Mouse (Mus musculus): ENCODE results near the gene Alox12e. TPM values are rescaled to one million over a fixed set of nuclear protein-coding genes. Genes with fewer than 3 reads are reported as not detected.
"Not testable (repeated sequence)": the region's sequence is repeated elsewhere in the genome, so short reads cannot be mapped to it uniquely, and the experiment has no call there.

The Alox12e gene
- polyA plus RNA-seq (2011; ENCODE audit: insufficient read depth, insufficient read length, low read depth, missing spikeins), result 0.58 TPM in 1 of 2 replicates, not detected in the other

DNA sequence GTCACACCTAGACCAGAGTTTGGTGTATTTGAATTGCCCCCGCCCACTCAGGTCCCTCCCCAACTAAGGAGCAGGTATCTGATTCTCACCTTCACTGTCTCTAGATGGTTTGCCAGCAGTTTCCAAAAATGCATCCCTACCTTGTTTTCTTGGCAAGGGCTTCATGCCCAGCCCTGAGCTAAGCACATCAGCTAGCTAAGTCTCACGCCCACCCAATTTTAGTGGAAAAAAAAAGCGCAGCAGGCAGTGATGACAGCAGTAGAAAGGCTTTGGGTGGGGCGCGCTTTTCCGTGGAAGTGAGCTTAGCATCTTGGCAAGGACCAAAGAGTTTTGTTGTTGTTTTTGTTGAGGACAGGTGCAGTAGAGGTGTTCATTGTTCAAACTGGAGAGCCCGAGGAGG, at the start of gene Alox12e:
Alox12e (minus strand) TSS at position 101 of the 400 bp plus-strand sequence.
- Histone ChIP-seq H3K9ac (ENCODE audit: low read depth, poor library complexity, severe bottlenecking) (no peak within 1 kb of the TSS), H3K27ac (ENCODE audit: insufficient read depth, low read length) (no peak within 1 kb of the TSS), H3K36me3 (ENCODE audit: control insufficient read depth, insufficient read depth, low read length, poor library complexity, severe bottlenecking) (no peaks in the 10 kb centered on the region), H3K4me3 (ENCODE audit: low read depth, low read length) (peak within 1 kb of the TSS; percentile 43), H3K27me3 (ENCODE audit: control insufficient read depth, insufficient read depth, low read length, poor library complexity, severe bottlenecking) (no peaks in the 10 kb centered on the region), H3K4me1 (ENCODE audit: control insufficient read depth, insufficient read depth, low read length) (no peaks in the 10 kb centered on the region), H3K9me3 (replicated peaks; ENCODE audit: control insufficient read depth, insufficient read depth, low read length, poor library complexity, severe bottlenecking) (no peaks in the 10 kb centered on the region)
- TF ChIP-seq EP300 (IDR thresholded peaks at IDR 0.05; ENCODE audit: insufficient read depth, low read depth, low read length), result no peak
- no peak for TF ChIP-seq CTCF (IDR thresholded peaks at IDR 0.05; ENCODE audit: low read depth, low read length)
- TF ChIP-seq POLR2A (IDR thresholded peaks at IDR 0.05; ENCODE audit: insufficient read depth, low read length), result no peak

DNA sequence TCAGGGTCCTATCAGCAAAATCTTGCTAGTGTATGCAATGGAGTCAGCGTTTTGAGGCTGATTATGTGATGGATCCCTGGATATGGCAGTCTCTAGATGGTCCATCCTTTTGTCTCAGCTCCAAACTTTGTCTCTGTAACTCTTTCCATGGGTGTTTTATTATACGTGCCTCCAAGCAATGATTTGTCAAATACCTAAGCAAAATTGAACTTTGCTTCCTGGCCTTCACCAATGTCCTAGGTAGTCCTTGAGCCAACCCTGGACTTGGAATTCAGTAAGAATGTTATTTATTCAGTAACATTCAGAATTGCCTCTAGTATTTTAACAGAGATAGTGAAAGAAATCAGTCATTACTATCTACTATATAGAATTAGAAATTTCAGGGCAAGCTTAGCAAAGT, 46.2 kb upstream of the Alox12e start:
- not testable (repeated sequence) for H3K27ac ChIP-seq (ENCODE audit: insufficient read depth, low read length); H3K36me3 ChIP-seq (ENCODE audit: control insufficient read depth, insufficient read depth, low read length, poor library complexity, severe bottlenecking); H3K4me3 ChIP-seq (ENCODE audit: low read depth, low read length); H3K27me3 ChIP-seq (ENCODE audit: control insufficient read depth, insufficient read depth, low read length, poor library complexity, severe bottlenecking); H3K4me1 ChIP-seq (ENCODE audit: control insufficient read depth, insufficient read depth, low read length); H3K9ac ChIP-seq (ENCODE audit: low read depth, poor library complexity, severe bottlenecking)
- peaks cover 24% of the 10 kb centered on the region for H3K9me3 ChIP-seq (replicated peaks; ENCODE audit: control insufficient read depth, insufficient read depth, low read length, poor library complexity, severe bottlenecking)

DNA sequence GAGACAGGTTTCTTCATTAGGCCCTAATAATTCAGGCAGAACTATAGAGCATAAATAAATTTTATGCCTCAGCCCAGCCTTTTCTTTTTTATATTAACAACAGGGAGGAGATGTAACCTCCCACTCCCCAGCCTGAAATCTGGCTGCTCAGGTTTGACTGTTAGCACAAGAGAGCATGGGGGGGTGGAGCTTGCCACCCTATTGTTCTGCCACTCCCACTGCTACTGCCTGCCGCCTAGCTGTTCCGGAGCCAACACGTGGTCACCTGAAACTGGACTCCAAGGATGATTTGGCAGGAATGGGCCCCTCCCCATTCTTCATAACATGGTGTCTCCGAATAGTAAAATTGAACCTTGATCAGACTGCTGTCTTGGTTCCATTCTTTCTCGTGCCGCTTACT, 45.3 kb upstream of the Alox12e start:
- H3K36me3 ChIP-seq (ENCODE audit: control insufficient read depth, insufficient read depth, low read length, poor library complexity, severe bottlenecking); H3K27ac ChIP-seq (ENCODE audit: insufficient read depth, low read length); H3K4me1 ChIP-seq (ENCODE audit: control insufficient read depth, insufficient read depth, low read length); H3K27me3 ChIP-seq (ENCODE audit: control insufficient read depth, insufficient read depth, low read length, poor library complexity, severe bottlenecking); H3K9ac ChIP-seq (ENCODE audit: low read depth, poor library complexity, severe bottlenecking); H3K4me3 ChIP-seq (ENCODE audit: low read depth, low read length): not testable (repeated sequence)
- peaks cover 29% of the 10 kb centered on the region for H3K9me3 ChIP-seq (replicated peaks; ENCODE audit: control insufficient read depth, insufficient read depth, low read length, poor library complexity, severe bottlenecking)

DNA sequence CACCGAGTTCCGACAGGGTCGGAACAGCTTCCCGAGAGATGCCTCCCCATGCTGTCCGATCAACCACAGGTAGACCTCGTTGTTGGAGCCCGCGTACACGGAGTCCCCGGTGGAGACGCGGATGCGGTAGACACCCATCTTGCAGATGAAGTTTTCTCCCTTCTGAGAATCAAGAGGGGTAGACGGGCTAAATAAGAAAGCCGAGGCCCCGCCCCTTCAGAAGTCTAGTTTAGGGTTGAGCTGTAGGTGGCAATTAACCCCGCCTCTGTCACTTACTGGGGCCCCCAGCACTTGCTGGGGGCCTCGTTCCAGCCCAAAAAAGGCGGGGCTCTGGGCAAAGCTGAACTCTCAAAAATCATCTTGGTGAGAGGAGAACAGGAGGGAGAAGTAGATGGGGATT, 29.4 kb upstream of the Alox12e start, which contains the start of gene Alox15:
Alox15 (minus strand) TSS at position 164 of the 400 bp plus-strand sequence.
- H3K27ac ChIP-seq (ENCODE audit: insufficient read depth, low read length), result no peak within 1 kb of the TSS
- peak within 1 kb of the TSS; percentile 59 for H3K4me3 ChIP-seq (ENCODE audit: low read depth, low read length)
- H3K4me1 ChIP-seq (ENCODE audit: control insufficient read depth, insufficient read depth, low read length), result no peaks in the 10 kb centered on the region
- TF ChIP-seq CTCF (IDR thresholded peaks at IDR 0.05; ENCODE audit: low read depth, low read length) (no peak), POLR2A (IDR thresholded peaks at IDR 0.05; ENCODE audit: insufficient read depth, low read length) (no peak), EP300 (IDR thresholded peaks at IDR 0.05; ENCODE audit: insufficient read depth, low read depth, low read length) (no peak)
- H3K9me3 ChIP-seq (replicated peaks; ENCODE audit: control insufficient read depth, insufficient read depth, low read length, poor library complexity, severe bottlenecking), result peaks cover 12% of the 10 kb centered on the region
- H3K9ac ChIP-seq (ENCODE audit: low read depth, poor library complexity, severe bottlenecking), result peak within 1 kb of the TSS; percentile 51
- H3K36me3 ChIP-seq (ENCODE audit: control insufficient read depth, insufficient read depth, low read length, poor library complexity, severe bottlenecking), result no peaks in the 10 kb centered on the region
- H3K27me3 ChIP-seq (ENCODE audit: control insufficient read depth, insufficient read depth, low read length, poor library complexity, severe bottlenecking), result no peaks in the 10 kb centered on the region; the same call in none of the 2 replicates

DNA sequence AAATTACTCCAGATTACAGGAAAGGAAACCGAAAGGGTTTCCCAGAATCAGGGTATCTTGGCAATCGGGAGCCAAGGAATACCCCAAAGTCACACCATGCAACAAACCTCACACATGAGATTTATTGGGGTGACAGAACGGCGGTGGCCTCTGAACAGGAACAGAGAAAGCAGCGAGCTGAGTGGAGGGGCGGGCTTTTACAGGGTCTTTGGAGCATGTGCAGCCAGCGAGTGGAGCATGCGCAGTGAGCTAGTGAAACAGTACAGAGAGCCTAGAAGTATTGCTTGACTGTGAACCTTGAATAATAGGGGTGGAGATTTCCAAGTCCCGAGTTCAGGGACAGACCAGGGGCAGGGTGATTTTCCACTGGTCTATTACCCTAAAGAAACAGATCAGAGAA, 26.2 kb upstream of the Alox12e start:
- no peaks in the 10 kb centered on the region for H3K4me1 ChIP-seq (ENCODE audit: control insufficient read depth, insufficient read depth, low read length)
- no peaks in the 10 kb centered on the region; the same call in none of the 2 replicates for H3K27me3 ChIP-seq (ENCODE audit: control insufficient read depth, insufficient read depth, low read length, poor library complexity, severe bottlenecking)

DNA sequence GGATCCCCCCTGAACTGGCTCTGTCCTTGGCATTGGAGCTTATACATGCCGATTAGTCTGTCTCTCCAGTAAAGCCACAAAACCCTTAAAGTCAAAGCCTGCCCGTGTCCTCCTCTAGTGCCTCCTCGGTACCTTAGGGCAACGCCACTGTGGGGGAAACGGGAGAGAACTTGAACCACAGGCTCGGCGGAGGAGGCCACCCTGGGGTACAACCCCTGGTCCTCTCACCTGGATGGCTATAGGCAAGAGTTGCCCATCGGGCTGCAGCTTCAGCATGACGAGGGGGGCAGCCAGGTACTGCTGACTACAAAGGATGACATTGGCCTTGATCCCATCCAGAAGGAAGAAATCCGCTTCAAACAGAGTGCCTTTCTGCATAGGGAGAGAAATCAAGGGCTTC, 25.4 kb upstream of the Alox12e start:
- TF ChIP-seq EP300 (IDR thresholded peaks at IDR 0.05; ENCODE audit: insufficient read depth, low read depth, low read length) (no peak), CTCF (IDR thresholded peaks at IDR 0.05; ENCODE audit: low read depth, low read length) (no peak), POLR2A (IDR thresholded peaks at IDR 0.05; ENCODE audit: insufficient read depth, low read length) (no peak)
- H3K36me3 ChIP-seq (ENCODE audit: control insufficient read depth, insufficient read depth, low read length, poor library complexity, severe bottlenecking), result no peaks in the 10 kb centered on the region
- H3K27ac ChIP-seq (ENCODE audit: insufficient read depth, low read length), result no peak overlapping the region
- H3K4me3 ChIP-seq (ENCODE audit: low read depth, low read length), result no peak overlapping the region
- H3K9ac ChIP-seq (ENCODE audit: low read depth, poor library complexity, severe bottlenecking), result no peak overlapping the region
- no peaks in the 10 kb centered on the region for H3K4me1 ChIP-seq (ENCODE audit: control insufficient read depth, insufficient read depth, low read length)
- no peaks in the 10 kb centered on the region; the same call in none of the 2 replicates for H3K27me3 ChIP-seq (ENCODE audit: control insufficient read depth, insufficient read depth, low read length, poor library complexity, severe bottlenecking)
- 0 out of 2 replicates have a peak, but pooled peaks cover 4% of the 10 kb centered on the region for H3K9me3 ChIP-seq (replicated peaks; ENCODE audit: control insufficient read depth, insufficient read depth, low read length, poor library complexity, severe bottlenecking)

More for the DNA sequence above, 26.2 kb upstream of the Alox12e start:
- Histone ChIP-seq H3K36me3 (ENCODE audit: control insufficient read depth, insufficient read depth, low read length, poor library complexity, severe bottlenecking) (no peaks in the 10 kb centered on the region), H3K4me3 (ENCODE audit: low read depth, low read length) (no peak overlapping the region), H3K27ac (ENCODE audit: insufficient read depth, low read length) (no peak overlapping the region), H3K9me3 (replicated peaks; ENCODE audit: control insufficient read depth, insufficient read depth, low read length, poor library complexity, severe bottlenecking) (0 out of 2 replicates have a peak, but pooled peaks cover 4% of the 10 kb centered on the region), H3K9ac (ENCODE audit: low read depth, poor library complexity, severe bottlenecking) (no peak overlapping the region)
- no peak for TF ChIP-seq CTCF (IDR thresholded peaks at IDR 0.05; ENCODE audit: low read depth, low read length)
